Mouse (Mus musculus) NIH3T3 (cell line): ENCODE measurements around the gene Ccnl1.
A peak's percentile ranks its signal among the peaks of the same experiment; 100 is the strongest.

Experiments used
- DNase-seq: peaks from one replicate; pipeline ENCODE4 v3.0.0-alpha.2; 2012; ENCODE audit warnings: low read depth

Gene Ccnl1

GRCm38 (mm10) chr3:65926426-65926825 is 31.6 kb downstream of the Ccnl1 start:
- no peak for DNase-seq

- DNase-seq: no peak
These were observed 32.9 kb downstream of the Ccnl1 start for GRCm38 (mm10) chr3:65925058-65925740.

GRCm38 (mm10) chr3:65922420-65922819 is 35.6 kb downstream of the Ccnl1 start:
- DNase-seq: peak; percentile 84

GRCm38 (mm10) chr3:65921671-65922070 is 36.4 kb downstream of the Ccnl1 start:
- no peak for DNase-seq

GRCm38 (mm10) chr3:65919016-65919415 is 39.0 kb downstream of the Ccnl1 start:
- no peak for DNase-seq

GRCm38 (mm10) chr3:65912928-65913327 is 45.1 kb downstream of the Ccnl1 start:
- no peak for DNase-seq

GRCm38 (mm10) chr3:65912217-65912616 is 45.8 kb downstream of the Ccnl1 start:
- no peak for DNase-seq

GRCm38 (mm10) chr3:65911265-65911664 is 46.8 kb downstream of the Ccnl1 start:
- no peak for DNase-seq

- DNase-seq: no peak
These were observed 48.6 kb downstream of the Ccnl1 start for GRCm38 (mm10) chr3:65909454-65909853.

GRCm38 (mm10) chr3:65907536-65907935 is 50.5 kb downstream of the Ccnl1 start:
- DNase-seq: no peak

- DNase-seq: peak; percentile 65
These were observed 52.5 kb downstream of the Ccnl1 start for GRCm38 (mm10) chr3:65905281-65906169.

- peak; percentile 82 for DNase-seq
These were observed 53.3 kb downstream of the Ccnl1 start for GRCm38 (mm10) chr3:65904711-65905110.

GRCm38 (mm10) chr3:65904106-65904505 is 53.9 kb downstream of the Ccnl1 start:
- DNase-seq: peak; percentile 68

- no peak for DNase-seq
These were observed 59.3 kb downstream of the Ccnl1 start for GRCm38 (mm10) chr3:65898598-65899278.

- DNase-seq: no peak
These were observed 60.6 kb downstream of the Ccnl1 start for GRCm38 (mm10) chr3:65897233-65897993.
